Mouse (Mus musculus) lung, postnatal 0 days (tissue): ENCODE results near the gene Slc4a4. TPM values are rescaled to one million over a fixed set of nuclear protein-coding genes. Genes with fewer than 3 reads are reported as not detected.
A peak's percentile ranks its signal among the peaks of the same experiment; 100 is the strongest.

Source experiments
- ATAC-seq: fragments of 200-750 bp; cut with Nextera tagmentation; 2 replicates; pipeline ENCODE4 v1.8.0; 2017; ENCODE audit warnings: moderate library complexity
- DNase-seq: peaks from one replicate; pipeline ENCODE4 v3.0.0-alpha.2; 2016; ENCODE audit warnings: low spot score
- H3K27ac ChIP-seq: fragments of 300-500 bp; sonication (generic); 2 replicates; pipeline ENCODE4 v1.5.1; 2014; ENCODE audit warnings: antibody characterized with exemption, mild to moderate bottlenecking, low read length, mixed read lengths
- H3K27me3 ChIP-seq: fragments of 300-500 bp; sonication (generic); replicated peaks from 2 replicates; pipeline ENCODE4 v1.6.1; 2014; ENCODE audit warnings: low read length, mixed read lengths; ENCODE audit not compliant: insufficient read depth
- H3K36me3 ChIP-seq: fragments of 300-500 bp; sonication (generic); 2 replicates; pipeline ENCODE4 v1.6.1; 2014; ENCODE audit warnings: low read length, mixed read lengths; ENCODE audit not compliant: insufficient read depth
- H3K4me1 ChIP-seq: fragments of 300-500 bp; sonication (generic); 2 replicates; pipeline ENCODE4 v1.6.1; 2014; ENCODE audit warnings: antibody characterized with exemption, low read depth, low read length, mixed read lengths; ENCODE audit not compliant: insufficient read depth
- H3K4me2 ChIP-seq: fragments of 300-500 bp; sonication (generic); replicated peaks from 2 replicates; pipeline ENCODE4 v1.6.1; 2014; ENCODE audit warnings: low read depth, mild to moderate bottlenecking, low read length, moderate library complexity, mixed read lengths
- H3K4me3 ChIP-seq: fragments of 300-500 bp; sonication (generic); 2 replicates; pipeline ENCODE4 v1.5.1; 2014; ENCODE audit warnings: low read depth, low read length
- H3K9ac ChIP-seq: fragments of 300-500 bp; sonication (generic); replicated peaks from 2 replicates; pipeline ENCODE4 v1.6.1; 2014; ENCODE audit warnings: low read depth, mild to moderate bottlenecking
- H3K9me3 ChIP-seq: fragments of 300-500 bp; sonication (generic); 2 replicates; pipeline ENCODE4 v1.6.1; 2016; ENCODE audit warnings: low read length, mixed read lengths
- CTCF ChIP-seq: IDR thresholded peaks from 2 replicates; pipeline ENCODE4 v1.5.1; 2016; ENCODE audit warnings: antibody characterized with exemption, mild to moderate bottlenecking
- EP300 ChIP-seq: IDR thresholded peaks from 2 replicates; pipeline ENCODE4 v1.6.1; 2016; ENCODE audit warnings: antibody characterized with exemption, mild to moderate bottlenecking, control low read depth
- WGBS: fragments of 180-500 bp; shearing (Covaris S2); extraction: QIAGEN DNeasy Blood & Tissue Kit; methylation state at CpG from one replicate; pipeline ENCODE4 v1.1.7; 2014; 5-methylcytosine and 5-hydroxymethylcytosine counted together
- polyA plus RNA-seq: library from polyadenylated mRNA; unstranded; fragments of >200 nt; fragmentation: Nextera tagmentation; extraction: Ambion mirVana; gene quantifications from 2 replicates; pipeline ENCODE4 v1.2.1, GENCODE M21; 2015

The Slc4a4 gene
- polyA plus RNA-seq, 1 experiment from 2014 or later, result 2.9 TPM

DNA sequence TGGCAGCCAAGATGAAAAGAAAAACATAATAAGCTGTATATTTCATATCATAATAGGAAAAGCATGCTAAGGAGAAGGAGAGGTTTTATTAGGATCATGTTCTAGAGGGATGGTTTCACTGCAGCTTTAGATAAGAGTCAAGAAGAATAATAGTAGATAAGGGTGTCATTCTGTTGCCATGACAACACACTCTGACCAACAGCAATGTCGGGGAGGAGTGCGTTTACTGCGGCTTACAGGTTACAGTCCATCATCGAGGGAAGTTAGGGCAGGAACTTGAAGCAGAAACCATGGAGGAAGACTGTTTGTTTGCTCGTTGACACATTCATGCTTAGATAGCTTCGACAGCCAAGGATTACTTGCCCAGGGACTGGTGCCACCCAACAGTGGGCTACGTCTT, 85.7 kb downstream of the Slc4a4 start:
- ATAC-seq (no peak), DNase-seq (no peak)
- no peaks in the 10 kb centered on the region for H3K4me1 ChIP-seq
- H3K4me3 ChIP-seq, result no peak overlapping the region
- no peaks in the 10 kb centered on the region for H3K27me3 ChIP-seq
- no peak overlapping the region for H3K9ac ChIP-seq
- no peak overlapping the region for H3K4me2 ChIP-seq
- no peaks in the 10 kb centered on the region for H3K36me3 ChIP-seq
- H3K9me3 ChIP-seq, result no peaks in the 10 kb centered on the region
- WGBS, result 40% methylated on average over 7 of the region's 7 CpGs
- no peak overlapping the region for H3K27ac ChIP-seq
- TF ChIP-seq CTCF (no peak), EP300 (no peak)

DNA sequence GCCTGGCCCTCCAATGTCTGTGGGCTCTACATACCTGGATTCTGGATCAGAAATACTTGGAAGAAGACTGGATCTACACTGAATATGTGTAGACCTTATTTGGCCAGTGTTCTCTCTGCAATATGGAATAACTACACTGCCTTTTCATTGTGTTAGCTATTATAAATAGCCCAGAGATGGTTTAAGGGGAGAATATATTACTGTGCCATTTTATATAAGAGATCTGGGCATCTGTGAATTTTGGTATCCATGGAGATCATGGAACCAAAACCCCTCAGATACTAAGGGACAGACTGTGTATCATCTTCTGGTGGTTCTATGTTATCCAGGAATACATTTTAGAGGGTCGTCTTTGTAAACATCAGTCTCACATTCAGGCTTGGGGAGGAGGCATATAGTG, 86.5 kb downstream of the Slc4a4 start:
- Histone ChIP-seq H3K27ac (no peak overlapping the region), H3K9me3 (no peaks in the 10 kb centered on the region), H3K4me2 (no peak overlapping the region), H3K4me1 (no peaks in the 10 kb centered on the region), H3K9ac (no peak overlapping the region), H3K27me3 (no peaks in the 10 kb centered on the region), H3K4me3 (no peak overlapping the region), H3K36me3 (no peaks in the 10 kb centered on the region)
- ATAC-seq (no peak), DNase-seq (no peak)
- WGBS, result 94% methylated on average over 1 of the region's 1 CpGs
- TF ChIP-seq CTCF (no peak), EP300 (no peak)

DNA sequence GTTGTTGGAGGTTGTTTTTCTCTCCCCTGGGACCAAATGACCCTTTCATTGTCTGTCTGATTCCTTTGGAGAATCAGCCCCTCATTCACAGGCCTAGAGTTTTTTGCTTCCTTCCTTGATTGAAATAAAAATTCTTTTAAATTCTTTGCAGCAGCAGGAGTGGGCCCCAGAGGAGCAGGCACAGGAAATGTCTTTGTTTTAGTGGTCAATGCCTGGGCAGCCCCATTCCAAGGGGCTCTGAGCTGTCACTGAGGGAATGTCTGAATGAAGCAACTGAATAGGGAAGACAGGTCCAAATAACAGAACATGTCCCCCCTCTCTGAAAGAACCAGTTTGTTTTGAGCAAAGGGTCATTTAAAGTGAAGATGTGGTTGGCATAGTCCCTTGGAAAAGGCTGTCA, 89.1 kb downstream of the Slc4a4 start:
- no peak overlapping the region for H3K4me3 ChIP-seq
- no peaks in the 10 kb centered on the region for H3K9me3 ChIP-seq
- H3K4me2 ChIP-seq, result no peak overlapping the region
- H3K4me1 ChIP-seq, result no peaks in the 10 kb centered on the region
- no peak overlapping the region for H3K27ac ChIP-seq
- DNase-seq (no peak), ATAC-seq (no peak)
- TF ChIP-seq EP300 (no peak), CTCF (no peak)
- H3K27me3 ChIP-seq, result no peaks in the 10 kb centered on the region
- H3K9ac ChIP-seq, result no peak overlapping the region
- H3K36me3 ChIP-seq, result no peaks in the 10 kb centered on the region

DNA sequence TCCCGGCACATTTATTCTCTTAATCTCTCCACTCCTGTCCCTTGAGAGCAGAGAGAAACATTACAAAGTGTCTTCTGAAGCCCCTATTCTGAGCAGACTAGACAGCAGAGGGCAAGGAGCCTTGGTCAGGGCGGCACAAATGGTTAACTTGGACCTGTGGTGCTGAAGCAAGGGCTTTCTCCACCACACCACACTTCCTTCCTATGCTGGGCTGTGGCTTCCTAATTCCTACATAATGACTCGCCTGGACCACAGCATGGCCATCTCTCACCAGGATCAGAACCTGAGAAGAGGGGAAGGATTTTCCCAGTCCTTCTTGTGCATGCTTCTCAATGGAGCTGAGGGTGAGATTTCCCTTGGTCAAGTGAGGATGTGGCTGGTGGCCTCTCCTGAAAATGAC, 89.8 kb downstream of the Slc4a4 start:
- H3K9ac ChIP-seq, result no peak overlapping the region
- DNase-seq, result no peak
- no peaks in the 10 kb centered on the region for H3K36me3 ChIP-seq
- no peak overlapping the region for H3K4me3 ChIP-seq
- H3K9me3 ChIP-seq, result no peaks in the 10 kb centered on the region
- no peaks in the 10 kb centered on the region for H3K27me3 ChIP-seq
- 64% methylated on average over 3 of the region's 3 CpGs for WGBS
- no peak for ATAC-seq
- no peak for TF ChIP-seq CTCF
- no peak for TF ChIP-seq EP300
- H3K4me2 ChIP-seq, result no peak overlapping the region
- no peak overlapping the region for H3K27ac ChIP-seq
- no peaks in the 10 kb centered on the region for H3K4me1 ChIP-seq

DNA sequence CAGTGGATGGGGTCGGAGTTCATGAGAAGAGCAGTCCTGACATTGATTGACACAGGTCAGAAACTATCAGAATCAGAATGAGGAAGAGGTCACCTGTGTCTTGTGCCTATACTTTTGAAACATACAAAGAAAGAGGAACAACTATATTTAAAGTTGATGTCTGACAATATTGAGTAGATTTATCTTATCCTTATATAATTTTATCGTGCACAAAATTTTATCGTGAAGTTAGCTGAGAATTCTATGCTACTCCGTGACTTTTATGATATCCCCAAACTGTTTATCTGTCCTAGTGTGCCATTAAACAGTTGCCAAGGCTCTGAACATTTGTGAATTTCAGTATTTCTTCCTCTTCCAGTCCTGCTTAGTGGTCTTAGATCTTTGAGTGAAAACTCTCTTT, 94.1 kb downstream of the Slc4a4 start:
- WGBS, result 80% methylated on average over 4 of the region's 4 CpGs
- Histone ChIP-seq H3K36me3 (no peaks in the 10 kb centered on the region), H3K4me1 (no peaks in the 10 kb centered on the region), H3K4me3 (no peak overlapping the region), H3K27me3 (no peaks in the 10 kb centered on the region), H3K9ac (no peak overlapping the region), H3K27ac (no peak overlapping the region), H3K9me3 (no peaks in the 10 kb centered on the region), H3K4me2 (no peak overlapping the region)
- TF ChIP-seq CTCF, result no peak
- TF ChIP-seq EP300, result no peak
- DNase-seq (no peak), ATAC-seq (no peak)

DNA sequence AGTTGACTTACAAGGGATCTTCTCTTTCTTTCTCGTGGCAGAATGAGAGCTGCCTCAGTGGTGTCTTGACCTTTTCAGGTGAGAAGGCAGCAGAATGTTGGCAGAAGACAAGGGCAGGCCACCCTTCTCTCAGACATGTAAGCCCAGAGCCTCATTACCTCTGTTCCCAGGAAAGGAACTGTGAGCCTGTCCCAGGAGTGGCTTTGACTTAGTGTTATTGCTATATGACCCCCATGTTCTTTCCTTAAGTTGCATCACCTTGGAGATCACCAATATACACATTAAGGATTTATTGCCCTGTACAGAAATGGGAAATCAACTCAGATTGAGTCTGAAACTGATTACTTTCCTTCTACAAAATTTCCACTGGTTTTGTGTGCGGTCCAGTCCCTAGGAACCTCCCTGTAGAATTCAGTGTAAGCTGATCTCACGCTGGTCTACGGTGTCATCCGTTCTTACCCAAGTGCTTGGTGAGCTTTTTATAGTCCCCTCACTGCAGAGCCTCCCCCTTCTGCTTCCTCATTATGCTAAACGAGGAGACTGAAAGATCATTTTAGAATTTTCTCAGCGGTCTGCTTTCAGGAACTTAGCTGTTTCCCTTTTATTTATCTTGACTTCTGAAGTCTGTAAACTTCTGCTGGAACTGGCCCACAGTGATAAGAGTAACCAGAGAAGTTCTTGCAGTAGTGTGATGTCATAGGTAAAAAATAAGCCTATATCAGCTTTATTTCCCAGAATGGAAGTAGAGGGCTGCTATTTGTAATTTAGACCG, 94.8 kb downstream of the Slc4a4 start:
- 38% methylated on average over 8 of the region's 8 CpGs for WGBS

More for the DNA sequence above, 94.8 kb downstream of the Slc4a4 start:
- Histone ChIP-seq H3K27me3 (no peaks in the 10 kb centered on the region), H3K36me3 (no peaks in the 10 kb centered on the region), H3K4me3 (no peak overlapping the region), H3K4me2 (no peak overlapping the region), H3K9ac (no peak overlapping the region), H3K9me3 (no peaks in the 10 kb centered on the region), H3K27ac (no peak overlapping the region), H3K4me1 (no peaks in the 10 kb centered on the region)
- ATAC-seq (peak; percentile 57), DNase-seq (peak; percentile 34)
- TF ChIP-seq CTCF (no peak), EP300 (no peak)
